Mouse (Mus musculus) neural tube, embryonic 13.5 days (tissue): Measurements from ENCODE around the gene Hoxc11. TPM values are rescaled to one million over a fixed set of nuclear protein-coding genes. Genes with fewer than 3 reads are reported as not detected.

ENCODE experiments used
- ATAC-seq: fragments of 200-750 bp; cut with Nextera tagmentation; 2 replicates; pipeline ENCODE4 v1.8.0; 2017; ENCODE audit warnings: low read depth, mild to moderate bottlenecking, moderate TSS enrichment, moderate library complexity
- H3K27ac ChIP-seq: fragments of 300-500 bp; sonication (generic); replicated peaks from 2 replicates; pipeline ENCODE4 v1.5.1; 2015; ENCODE audit warnings: moderate library complexity, mild to moderate bottlenecking, inconsistent platforms
- H3K27me3 ChIP-seq: fragments of 300-500 bp; sonication (generic); 2 replicates; pipeline ENCODE4 v1.6.1; 2015; ENCODE audit warnings: mild to moderate bottlenecking, inconsistent platforms
- H3K36me3 ChIP-seq: fragments of 300-500 bp; sonication (generic); 2 replicates; pipeline ENCODE4 v1.6.1; 2015; ENCODE audit warnings: mild to moderate bottlenecking, inconsistent platforms
- H3K4me1 ChIP-seq: fragments of 300-500 bp; sonication (generic); replicated peaks from 2 replicates; pipeline ENCODE4 v1.6.1; 2015; ENCODE audit warnings: inconsistent platforms
- H3K4me2 ChIP-seq: fragments of 300-500 bp; sonication (generic); 2 replicates; pipeline ENCODE4 v1.6.1; 2015; ENCODE audit warnings: inconsistent platforms, mild to moderate bottlenecking, moderate library complexity
- H3K4me3 ChIP-seq: fragments of 300-500 bp; sonication (generic); 2 replicates; pipeline ENCODE4 v1.5.1; 2015; ENCODE audit warnings: mild to moderate bottlenecking, inconsistent platforms
- H3K9ac ChIP-seq: fragments of 300-500 bp; sonication (generic); 2 replicates; pipeline ENCODE4 v1.6.1; 2015; ENCODE audit warnings: moderate library complexity, mild to moderate bottlenecking, inconsistent platforms
- H3K9me3 ChIP-seq: fragments of 300-500 bp; sonication (generic); 2 replicates; pipeline ENCODE4 v1.6.1; 2016; ENCODE audit warnings: inconsistent platforms
- WGBS: fragments of 180-500 bp; shearing (Covaris S2); methylation state at CpG from one replicate; pipeline ENCODE4 v1.1.7; 2015; 5-methylcytosine and 5-hydroxymethylcytosine counted together
- polyA plus RNA-seq: library from polyadenylated mRNA; unstranded; fragments of >200 nt; fragmentation: Nextera tagmentation; extraction: Ambion mirVana; gene quantifications from 2 replicates; pipeline ENCODE4 v1.2.1, GENCODE M21; 2015

Hoxc11 gene
- polyA plus RNA-seq, 1 experiment from 2014 or later: 2.6 TPM

- peaks cover 16% of the 10 kb centered on the region for H3K4me1 ChIP-seq
- peaks cover 97% of the 10 kb centered on the region for H3K27me3 ChIP-seq
- H3K9me3 ChIP-seq: no peaks in the 10 kb centered on the region
- no peaks in the 10 kb centered on the region for H3K36me3 ChIP-seq
- H3K9ac ChIP-seq: peak within 1 kb of the TSS; percentile 54
- H3K27ac ChIP-seq: peak within 1 kb of the TSS; percentile 11; the same call in 1 of the 2 replicates
- under 1% methylated on average over 86 of the region's 88 CpGs for WGBS
- H3K4me2 ChIP-seq: peak within 1 kb of the TSS; percentile 39
- H3K4me3 ChIP-seq: peak within 1 kb of the TSS; percentile 29
- peak; percentile 65 for ATAC-seq
Measured at GRCm38 (mm10) chr15:102921053-102922011, 32.9 kb upstream of the Hoxc11 start, which contains the start of gene Hoxc13. Gene Hoxc13, plus strand, starts transcription at chr15:102921103.

GRCm38 (mm10) chr15:102922012-102922362 is 32.2 kb upstream of the Hoxc11 start:
- Histone ChIP-seq H3K4me2 (no peak overlapping the region), H3K9me3 (no peaks in the 10 kb centered on the region), H3K27me3 (peaks cover 97% of the 10 kb centered on the region), H3K4me3 (peak overlapping the region; percentile 29), H3K27ac (no peak overlapping the region), H3K4me1 (peaks cover 16% of the 10 kb centered on the region), H3K9ac (peak overlapping the region; percentile 54), H3K36me3 (no peaks in the 10 kb centered on the region)
- WGBS: under 1% methylated on average over 24 of the region's 24 CpGs
- ATAC-seq: no peak

- Histone ChIP-seq H3K36me3 (no peaks in the 10 kb centered on the region), H3K4me3 (peak overlapping the region; percentile 29), H3K27me3 (peaks cover 97% of the 10 kb centered on the region), H3K4me1 (peaks cover 16% of the 10 kb centered on the region), H3K4me2 (peak overlapping the region; percentile 21; the same call in 1 of the 2 replicates), H3K9ac (peak overlapping the region; percentile 17; the same call in 1 of the 2 replicates), H3K27ac (no peak overlapping the region), H3K9me3 (no peaks in the 10 kb centered on the region)
- ATAC-seq: no peak
- WGBS: 8% methylated on average over 6 of the region's 6 CpGs
Measured at GRCm38 (mm10) chr15:102922636-102923500, 31.4 kb upstream of the Hoxc11 start.

GRCm38 (mm10) chr15:102927032-102927645 is 27.1 kb upstream of the Hoxc11 start:
- Histone ChIP-seq H3K36me3 (no peaks in the 10 kb centered on the region), H3K4me3 (peak overlapping the region; percentile 2; the same call in 1 of the 2 replicates), H3K4me1 (no peaks in the 10 kb centered on the region), H3K27me3 (peaks cover 98% of the 10 kb centered on the region), H3K9ac (no peak overlapping the region), H3K27ac (no peak overlapping the region), H3K9me3 (no peaks in the 10 kb centered on the region), H3K4me2 (peak overlapping the region; percentile 28; the same call in 1 of the 2 replicates)
- 1% methylated on average over 40 of the region's 40 CpGs for WGBS
- no peak for ATAC-seq

- ATAC-seq: peak; percentile 27; the same call in 1 of the 2 replicates
- no peaks in the 10 kb centered on the region; the same call in 1 of the 2 replicates for H3K4me1 ChIP-seq
- peak overlapping the region; percentile 4; the same call in 1 of the 2 replicates for H3K4me3 ChIP-seq
- no peak overlapping the region for H3K9ac ChIP-seq
- peaks cover 100% of the 10 kb centered on the region for H3K27me3 ChIP-seq
- no peak overlapping the region for H3K4me2 ChIP-seq
- H3K36me3 ChIP-seq: no peaks in the 10 kb centered on the region
- WGBS: 2% methylated on average over 23 of the region's 23 CpGs
- H3K9me3 ChIP-seq: no peaks in the 10 kb centered on the region
- no peak overlapping the region for H3K27ac ChIP-seq
Measured at GRCm38 (mm10) chr15:102931706-102932358, 22.4 kb upstream of the Hoxc11 start.

GRCm38 (mm10) chr15:102934438-102934837 is 19.8 kb upstream of the Hoxc11 start:
- Histone ChIP-seq H3K4me1 (peaks cover 6% of the 10 kb centered on the region), H3K27ac (no peak overlapping the region), H3K27me3 (peaks cover 100% of the 10 kb centered on the region), H3K9ac (peak overlapping the region; percentile 45; the same call in 1 of the 2 replicates), H3K9me3 (no peaks in the 10 kb centered on the region), H3K4me3 (peak overlapping the region; percentile 25; the same call in 1 of the 2 replicates), H3K36me3 (no peaks in the 10 kb centered on the region), H3K4me2 (peak overlapping the region; percentile 32; the same call in 1 of the 2 replicates)
- no peak for ATAC-seq
- WGBS: 1% methylated on average over 12 of the region's 12 CpGs

GRCm38 (mm10) chr15:102934897-102935296 is 19.3 kb upstream of the Hoxc11 start:
- no peaks in the 10 kb centered on the region for H3K36me3 ChIP-seq
- H3K9me3 ChIP-seq: no peaks in the 10 kb centered on the region
- no peak for ATAC-seq
- peaks cover 9% of the 10 kb centered on the region for H3K4me1 ChIP-seq
- under 1% methylated on average over 27 of the region's 27 CpGs for WGBS
- 0 out of 2 replicates have a peak overlapping the region, but pooled peaks have one; percentile 28 for H3K27ac ChIP-seq
- peak overlapping the region; percentile 25 for H3K4me3 ChIP-seq
- H3K9ac ChIP-seq: peak overlapping the region; percentile 53; the same call in 1 of the 2 replicates
- peak overlapping the region; percentile 32; the same call in 1 of the 2 replicates for H3K4me2 ChIP-seq
- H3K27me3 ChIP-seq: peaks cover 100% of the 10 kb centered on the region

GRCm38 (mm10) chr15:102936279-102936972 is 17.8 kb upstream of the Hoxc11 start, which contains the start of gene Hoxc12:
Gene Hoxc12, plus strand, starts transcription at chr15:102936757.
- Histone ChIP-seq H3K9me3 (no peaks in the 10 kb centered on the region), H3K4me2 (peak within 1 kb of the TSS; percentile 22; the same call in 1 of the 2 replicates), H3K4me3 (peak within 1 kb of the TSS; percentile 31), H3K27ac (no peak within 1 kb of the TSS; the same call in 1 of the 2 replicates), H3K4me1 (peaks cover 9% of the 10 kb centered on the region), H3K27me3 (peaks cover 100% of the 10 kb centered on the region), H3K9ac (peak within 1 kb of the TSS; percentile 47; the same call in 1 of the 2 replicates), H3K36me3 (no peaks in the 10 kb centered on the region)
- 1% methylated on average over 31 of the region's 31 CpGs for WGBS
- no peak for ATAC-seq

GRCm38 (mm10) chr15:102937036-102937666 is 17.1 kb upstream of the Hoxc11 start:
- Histone ChIP-seq H3K27me3 (peaks cover 100% of the 10 kb centered on the region), H3K36me3 (no peaks in the 10 kb centered on the region), H3K27ac (no peak overlapping the region; the same call in 1 of the 2 replicates), H3K9ac (peak overlapping the region; percentile 47; the same call in 1 of the 2 replicates), H3K4me3 (peak overlapping the region; percentile 31), H3K4me2 (peak overlapping the region; percentile 22; the same call in 1 of the 2 replicates), H3K9me3 (no peaks in the 10 kb centered on the region), H3K4me1 (peaks cover 9% of the 10 kb centered on the region)
- ATAC-seq: no peak
- under 1% methylated on average over 50 of the region's 50 CpGs for WGBS
